8 mouse cellular contexts compared by ENCODE assay signal in the genomic region with DNA sequence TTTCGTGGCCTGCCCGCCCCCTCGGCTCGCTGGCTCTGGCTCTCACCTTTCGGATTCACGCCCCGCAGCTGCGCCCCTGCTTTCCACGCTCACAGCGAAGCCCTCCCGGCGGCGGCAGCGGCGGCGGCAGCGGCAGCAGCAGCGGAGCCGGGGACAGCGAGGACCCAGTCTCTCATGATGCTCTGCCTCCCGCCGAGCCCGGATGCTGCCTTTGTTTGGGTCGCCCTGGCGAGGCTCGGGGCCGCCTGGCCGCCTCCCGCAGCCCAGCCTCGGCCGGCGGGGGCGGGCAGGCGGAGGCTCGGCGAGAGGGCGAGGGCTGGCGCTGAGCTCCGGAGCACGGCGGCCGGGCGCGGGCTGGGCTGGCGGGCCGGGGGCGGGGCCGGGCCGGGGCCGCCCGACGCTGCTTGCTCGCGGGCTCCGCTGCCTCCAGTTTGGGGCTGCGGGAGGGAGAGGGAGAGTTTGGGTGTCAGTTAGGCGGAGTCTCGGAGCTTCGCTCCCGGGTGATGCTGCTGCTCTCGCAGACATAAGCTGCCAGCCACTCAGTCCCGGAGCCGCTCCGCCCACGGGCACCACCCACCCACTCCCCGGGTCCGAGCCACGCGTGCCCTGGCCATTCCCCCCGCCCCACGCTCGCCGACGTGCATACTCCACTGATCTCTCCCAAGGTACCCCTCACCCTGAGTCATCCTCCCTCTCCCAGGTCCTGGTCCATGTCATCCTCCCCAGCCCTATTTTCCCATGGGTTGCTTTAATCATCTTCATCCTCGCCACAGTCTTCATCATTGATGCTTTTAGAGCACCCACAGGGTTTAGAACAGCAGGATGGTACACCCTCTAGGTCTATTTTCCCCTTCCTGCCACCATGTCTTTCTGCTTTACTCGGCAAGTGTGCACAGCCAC. TPM values are rescaled to one million over a fixed set of nuclear protein-coding genes. Genes with fewer than 3 reads are reported as not detected.
DNase-seq lines count a peak whose midpoint lies in the region; ATAC-seq and TF ChIP-seq lines count a peak whose summit lies in the region.

TSS of gene Rims1 (minus strand) at position 269 of the 900 bp plus-strand sequence.

- H3K4me2 ChIP-seq in liver, embryonic 13.5 days, result peak within 1 kb of the TSS; percentile 66
- H3K4me2 ChIP-seq in neural tube, embryonic 13.5 days, result peak within 1 kb of the TSS; percentile 77

- peaks cover 19% of the 10 kb centered on the region for H3K4me1 ChIP-seq in embryonic facial prominence, embryonic 10.5 days
- no peaks in the 10 kb centered on the region for H3K4me1 ChIP-seq in heart, adult 2 months (ENCODE audit: control insufficient read depth, insufficient read depth, low read length)
- H3K4me1 ChIP-seq in liver, embryonic 13.5 days (replicated peaks), result 0 out of 2 replicates have a peak, but pooled peaks cover 3% of the 10 kb centered on the region
- H3K4me1 ChIP-seq in neural tube, embryonic 13.5 days (replicated peaks), result peaks cover 36% of the 10 kb centered on the region

- H3K4me3 ChIP-seq in embryonic facial prominence, embryonic 10.5 days, result peak within 1 kb of the TSS; percentile 76
- peak within 1 kb of the TSS; percentile 45 for H3K4me3 ChIP-seq in heart, adult 2 months
- H3K4me3 ChIP-seq in liver, embryonic 13.5 days (replicated peaks), result peak within 1 kb of the TSS; percentile 47
- peak within 1 kb of the TSS; percentile 78 for H3K4me3 ChIP-seq in neural tube, embryonic 13.5 days

- peak; percentile 5 for DNase-seq in thymus, postnatal 14 days
- no peak for DNase-seq in thymus, adult 18-20 months
- peak; percentile 74 for DNase-seq in embryonic facial prominence, embryonic 10.5 days (ENCODE audit: low spot score)
- peak; percentile 39 to 53 for DNase-seq in heart, adult 2 months
- peak; percentile 49 for DNase-seq in kidney, postnatal 14 days
- DNase-seq in liver, embryonic 13.5 days, result no peak
- peak; percentile 11 for DNase-seq in urinary bladder, postnatal 25 days (ENCODE audit: low spot score)

- H3K27me3 ChIP-seq in embryonic facial prominence, embryonic 10.5 days (replicated peaks; ENCODE audit: low read depth, poor library complexity, severe bottlenecking), result peaks cover 33% of the 10 kb centered on the region
- peaks cover 9% of the 10 kb centered on the region for H3K27me3 ChIP-seq in heart, adult 2 months (ENCODE audit: control insufficient read depth, insufficient read depth, low read length)
- peaks cover 27% of the 10 kb centered on the region for H3K27me3 ChIP-seq in liver, embryonic 13.5 days
- H3K27me3 ChIP-seq in neural tube, embryonic 13.5 days, result no peaks in the 10 kb centered on the region

- peak within 1 kb of the TSS; percentile 56 for H3K9ac ChIP-seq in heart, adult 2 months (ENCODE audit: low read depth, low read length)
- peak within 1 kb of the TSS; percentile 33; the same call in 1 of the 2 replicates for H3K9ac ChIP-seq in liver, embryonic 13.5 days
- peak within 1 kb of the TSS; percentile 95 for H3K9ac ChIP-seq in neural tube, embryonic 13.5 days

- TF ChIP-seq EP300 in heart, adult 2 months (IDR thresholded peaks at IDR 0.05; ENCODE audit: insufficient read depth, low read depth, low read length), result no peak

- H3K36me3 ChIP-seq in embryonic facial prominence, embryonic 10.5 days (replicated peaks), result no peaks in the 10 kb centered on the region
- H3K36me3 ChIP-seq in heart, adult 2 months (ENCODE audit: control insufficient read depth, insufficient read depth, low read length), result no peaks in the 10 kb centered on the region
- no peaks in the 10 kb centered on the region for H3K36me3 ChIP-seq in liver, embryonic 13.5 days
- no peaks in the 10 kb centered on the region for H3K36me3 ChIP-seq in neural tube, embryonic 13.5 days

- no peaks in the 10 kb centered on the region for H3K79me2 ChIP-seq in heart, adult 2 months (replicated peaks; ENCODE audit: control insufficient read depth, insufficient read depth, low read length)

- no peak for TF ChIP-seq POLR2A in heart, adult 2 months (IDR thresholded peaks at IDR 0.05; ENCODE audit: insufficient read depth, low read depth, low read length)

- peak; percentile 58 for ATAC-seq in liver, embryonic 13.5 days (ENCODE audit: low read depth)
- peak; percentile 93 for ATAC-seq in neural tube, embryonic 13.5 days (ENCODE audit: low read depth)

- WGBS in embryonic facial prominence, embryonic 10.5 days, result under 1% methylated on average over 72 of the region's 76 CpGs
- WGBS in heart, adult 2 months, result 1% methylated on average over 58 of the region's 76 CpGs
- WGBS in liver, embryonic 13.5 days (ENCODE audit: insufficient replicate concordance), result 2% methylated on average over 53 of the region's 76 CpGs
- under 1% methylated on average over 53 of the region's 76 CpGs for WGBS in neural tube, embryonic 13.5 days

- H3K9me3 ChIP-seq in embryonic facial prominence, embryonic 10.5 days, result no peaks in the 10 kb centered on the region
- no peaks in the 10 kb centered on the region for H3K9me3 ChIP-seq in liver, embryonic 13.5 days (replicated peaks)
- H3K9me3 ChIP-seq in neural tube, embryonic 13.5 days, result no peaks in the 10 kb centered on the region

- intact Hi-C loops in heart, adult 2 months (cut with DNase I), result loop anchor here (10.0 kb wide), 1 partner anchor 329 kb away; no protein-coding TSS in a partner anchor

- peak within 1 kb of the TSS; percentile 88 for H3K27ac ChIP-seq in embryonic facial prominence, embryonic 10.5 days (replicated peaks)
- H3K27ac ChIP-seq in heart, adult 2 months, result no peak within 1 kb of the TSS
- H3K27ac ChIP-seq in liver, embryonic 13.5 days, result no peak within 1 kb of the TSS
- peak within 1 kb of the TSS; percentile 93 for H3K27ac ChIP-seq in neural tube, embryonic 13.5 days (replicated peaks)

- no peak for TF ChIP-seq CTCF in heart, adult 2 months (IDR thresholded peaks at IDR 0.05)

RNA-seq across cellular contexts. Expression of gene Rims1, which starts in this region (rescaled TPM):
- polyA plus RNA-seq in embryonic facial prominence, embryonic 10.5 days (2016; fragmentation: Nextera tagmentation; extraction: Ambion mirVana), result 1.3 and 1.4 TPM in 2 replicates
- total RNA-seq in heart, adult 2 months (2021), result under 1 TPM; 0.29 to 0.34 TPM
- polyA plus RNA-seq in heart, adult 2 months (2012; rRNA removed), result 0.06 TPM in 1 of 2 replicates, not detected in the other
- 0.15 and 0.17 TPM in 2 replicates for polyA plus RNA-seq in liver, embryonic 13.5 days (2015; fragmentation: Nextera tagmentation; extraction: Ambion mirVana)
- 13.0 and 13.9 TPM in 2 replicates for polyA plus RNA-seq in neural tube, embryonic 13.5 days (2015; fragmentation: Nextera tagmentation; extraction: Ambion mirVana)

Comparison
In these comparisons a context has a peak if more than half of its experiments do, and no peak if none do; other contexts are left out.
1. DNase-seq: peak in thymus, postnatal 14 days (single experiment), embryonic facial prominence, embryonic 10.5 days (single experiment), kidney, postnatal 14 days (single experiment) and urinary bladder, postnatal 25 days (single experiment); none in thymus, adult 18-20 months (0 of 2) and liver, embryonic 13.5 days (single experiment).
2. Peak in DNase-seq, H3K4me3 ChIP-seq and H3K9ac ChIP-seq in heart, adult 2 months; RNA of the gene not detected or under 1 TPM.
3. Peak in ATAC-seq, H3K4me3 ChIP-seq, H3K9ac ChIP-seq and H3K4me2 ChIP-seq in liver, embryonic 13.5 days; RNA of the gene not detected or under 1 TPM.
4. H3K27ac ChIP-seq: peak in embryonic facial prominence, embryonic 10.5 days (single experiment) and neural tube, embryonic 13.5 days (single experiment); none in heart, adult 2 months (single experiment) and liver, embryonic 13.5 days (single experiment).
5. H3K9ac ChIP-seq: peak in every context shown above with its lines; median percentile 95 in neural tube, embryonic 13.5 days; 56 in heart, adult 2 months; 33 in liver, embryonic 13.5 days.
6. Peak in every context shown above with its lines, with median percentiles within 50 percentile points of each other: H3K4me3 ChIP-seq.